Mouse (Mus musculus) cerebellum, postnatal 25 days (tissue): ENCODE data around the gene Htr6.

Experiments used
- DNase-seq, 2 experiments: peaks; one replicate each; pipeline ENCODE4 v3.0.0; 2021; ENCODE audit warnings: mixed read lengths in 2 of 2

The Htr6 gene

GRCm38 (mm10) chr4:139043600-139043999 lies 31.8 kb downstream of the Htr6 start:
- no peak for DNase-seq

GRCm38 (mm10) chr4:139042611-139043010 lies 32.8 kb downstream of the Htr6 start:
- DNase-seq = no peak

- no peak for DNase-seq
These were observed 35.1 kb downstream of the Htr6 start for GRCm38 (mm10) chr4:139040084-139040839.

GRCm38 (mm10) chr4:139037795-139038607 lies 37.4 kb downstream of the Htr6 start:
- peak in 1 of 2 experiments; percentile 26 for DNase-seq

GRCm38 (mm10) chr4:139035799-139036198 lies 39.6 kb downstream of the Htr6 start:
- no peak for DNase-seq

DNA sequence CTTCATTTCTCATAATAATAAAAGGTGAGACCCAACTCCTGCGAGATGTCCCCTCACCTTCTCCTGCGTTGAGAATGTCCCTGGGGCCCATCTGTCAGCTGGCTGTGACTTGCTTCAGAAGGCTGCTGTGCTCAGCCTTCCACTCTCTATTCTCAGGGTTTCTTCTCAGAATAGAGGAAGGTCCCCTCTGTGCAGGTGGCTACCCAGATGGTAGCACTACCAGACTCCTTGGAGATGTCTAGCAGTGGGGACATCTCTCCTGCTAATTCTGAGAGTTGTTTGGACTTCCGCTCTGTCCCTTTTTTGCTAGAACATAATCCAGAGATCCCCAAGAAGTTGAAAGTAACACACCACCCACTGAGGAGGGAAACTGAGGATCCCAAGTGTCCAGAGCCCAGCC lies 40.4 kb downstream of the Htr6 start:
- DNase-seq = no peak

DNA sequence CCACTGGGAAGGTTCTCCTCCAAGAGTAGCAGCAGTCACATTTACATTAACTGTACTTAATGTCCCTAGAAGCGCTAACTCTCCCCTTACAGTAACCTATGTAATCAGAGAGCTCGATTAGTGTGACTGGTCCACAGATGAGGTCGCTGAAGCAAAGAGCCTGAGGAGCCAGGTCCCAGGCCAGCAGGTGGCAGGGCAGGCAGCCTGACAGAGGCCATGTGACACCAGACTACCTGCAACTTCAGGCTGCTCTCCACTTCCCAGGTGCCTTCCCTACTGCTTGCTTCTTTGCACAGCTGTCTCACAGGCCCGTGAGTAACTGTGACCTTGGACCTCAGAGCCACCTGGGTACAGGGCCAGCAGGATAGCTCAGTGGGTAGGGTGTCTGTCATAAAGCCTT lies 40.8 kb downstream of the Htr6 start:
- peak in 1 of 2 experiments; percentile 27 for DNase-seq

DNA sequence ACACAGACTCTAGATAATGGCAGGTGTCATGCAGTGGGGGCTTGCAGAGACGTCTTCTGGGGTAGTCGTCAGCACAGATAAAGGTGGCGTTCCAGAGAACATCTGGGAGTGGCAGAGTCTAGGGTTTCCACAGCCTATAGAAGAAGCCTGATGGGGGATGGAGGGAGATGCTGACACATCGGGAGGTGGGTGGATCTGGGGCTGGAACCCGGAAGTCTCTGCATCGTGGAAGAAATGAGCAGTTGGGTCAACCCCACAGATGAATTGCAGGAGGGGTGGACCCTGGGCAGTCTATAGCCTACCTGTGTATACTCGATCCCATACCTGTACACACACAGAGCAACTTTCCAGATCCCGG lies 41.4 kb downstream of the Htr6 start:
- DNase-seq = no peak

GRCm38 (mm10) chr4:139033263-139034009 lies 41.9 kb downstream of the Htr6 start:
- DNase-seq = no peak

DNA sequence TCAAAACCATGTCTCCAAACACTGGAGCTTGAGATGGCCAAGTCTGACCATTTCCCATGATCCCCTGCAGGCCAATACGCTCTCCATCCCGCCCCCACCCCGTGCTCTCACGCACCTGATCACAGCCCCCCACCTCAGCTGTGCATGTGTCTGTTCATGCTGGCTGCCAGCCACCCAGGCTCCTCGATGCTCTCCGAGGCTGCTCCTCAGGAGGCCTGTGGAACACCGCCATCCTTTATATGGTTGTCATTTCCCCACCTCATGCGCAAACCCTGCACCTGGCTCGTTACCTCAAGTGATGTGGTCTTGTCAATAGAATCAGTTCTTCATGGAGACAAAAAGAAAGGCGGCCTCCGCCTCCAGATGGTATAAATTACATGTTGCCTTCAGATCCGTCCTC lies 42.8 kb downstream of the Htr6 start:
- no peak for DNase-seq

DNA sequence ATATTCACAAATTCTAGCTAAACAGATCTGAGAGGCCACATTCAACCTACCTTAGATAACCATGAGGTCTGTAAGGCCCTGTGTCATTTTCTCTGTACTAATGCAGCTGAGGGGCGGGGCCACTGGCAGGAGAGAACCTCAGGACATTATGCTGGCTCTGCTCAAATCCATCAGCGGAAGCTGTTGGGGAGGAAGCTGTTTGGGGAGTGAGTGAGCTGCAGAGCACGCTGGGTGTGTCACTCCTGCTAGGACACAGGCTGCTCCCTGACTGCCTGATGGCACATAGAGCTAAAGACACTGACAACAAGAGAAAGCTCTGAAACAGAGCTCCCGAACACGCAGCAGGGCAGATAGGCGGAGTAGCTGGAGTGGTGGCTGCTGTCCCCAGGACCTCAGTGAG lies 44.7 kb downstream of the Htr6 start:
- DNase-seq = no peak

GRCm38 (mm10) chr4:139024379-139024778 lies 51.0 kb downstream of the Htr6 start:
- peak in 1 of 2 experiments; percentile 19 for DNase-seq

DNA sequence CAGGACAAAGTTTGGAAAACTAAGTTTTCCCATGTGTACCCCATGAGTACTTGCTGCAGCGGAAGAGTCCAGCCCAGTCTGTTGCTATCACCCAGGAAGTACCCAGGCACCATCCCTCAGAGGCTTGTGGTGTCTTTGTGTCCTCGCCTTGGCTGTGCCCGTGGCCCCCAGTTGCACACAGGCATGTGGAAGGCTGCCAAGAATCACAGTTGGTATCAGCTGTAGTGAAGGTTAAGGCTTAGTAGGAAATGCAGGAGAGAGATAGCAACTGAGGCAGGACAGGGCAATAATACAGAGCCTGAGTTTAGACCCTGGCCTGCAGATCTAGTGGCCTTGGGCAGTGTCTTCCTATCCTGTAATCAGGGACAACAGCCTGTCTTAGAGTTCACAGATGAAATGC lies 55.0 kb downstream of the Htr6 start:
- peak in 1 of 2 experiments; percentile 31 for DNase-seq

DNA sequence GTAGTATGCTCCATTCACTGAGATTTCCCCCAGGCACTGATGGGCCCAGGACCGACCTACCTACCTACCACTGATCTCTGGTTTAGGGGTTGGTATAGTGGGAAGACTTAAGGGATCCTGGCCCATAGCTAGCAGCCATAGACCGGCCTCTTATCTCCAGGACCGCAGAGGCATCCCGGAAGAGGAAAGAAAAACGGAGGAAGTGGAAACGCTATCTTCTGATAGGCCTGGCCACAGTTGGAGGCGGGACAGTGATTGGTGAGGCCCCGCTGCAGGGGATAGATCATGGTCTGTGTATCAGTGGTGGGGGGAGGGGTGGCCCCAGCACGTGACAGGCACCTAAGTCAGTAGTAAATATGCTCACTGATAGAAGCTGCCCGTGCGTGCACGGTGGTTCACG lies 56.0 kb downstream of the Htr6 start:
- peak in 1 of 2 experiments; percentile 20 for DNase-seq

DNA sequence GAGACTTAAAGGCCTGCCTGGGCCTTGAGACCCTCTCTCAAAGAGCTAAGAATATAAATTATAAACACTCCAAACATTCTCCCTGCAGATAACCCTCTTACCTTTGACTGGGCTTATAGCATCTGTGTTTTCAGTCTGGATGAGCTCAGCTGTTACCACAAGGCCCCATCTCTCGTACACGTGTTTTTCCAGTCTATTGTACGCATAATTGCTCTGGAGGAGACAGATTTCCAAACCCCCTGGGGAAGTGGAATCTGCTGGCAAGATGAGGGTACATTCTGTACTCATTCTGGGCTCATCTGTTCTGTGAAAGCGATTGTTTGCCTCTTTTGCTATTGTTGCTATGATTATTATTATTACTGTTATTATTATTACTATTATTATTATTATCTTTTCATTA lies 56.4 kb downstream of the Htr6 start:
- DNase-seq = no peak

- DNase-seq = no peak
These were observed 57.0 kb downstream of the Htr6 start for GRCm38 (mm10) chr4:139018388-139018787.

GRCm38 (mm10) chr4:139014793-139015192 lies 60.6 kb downstream of the Htr6 start:
- DNase-seq = no peak

DNA sequence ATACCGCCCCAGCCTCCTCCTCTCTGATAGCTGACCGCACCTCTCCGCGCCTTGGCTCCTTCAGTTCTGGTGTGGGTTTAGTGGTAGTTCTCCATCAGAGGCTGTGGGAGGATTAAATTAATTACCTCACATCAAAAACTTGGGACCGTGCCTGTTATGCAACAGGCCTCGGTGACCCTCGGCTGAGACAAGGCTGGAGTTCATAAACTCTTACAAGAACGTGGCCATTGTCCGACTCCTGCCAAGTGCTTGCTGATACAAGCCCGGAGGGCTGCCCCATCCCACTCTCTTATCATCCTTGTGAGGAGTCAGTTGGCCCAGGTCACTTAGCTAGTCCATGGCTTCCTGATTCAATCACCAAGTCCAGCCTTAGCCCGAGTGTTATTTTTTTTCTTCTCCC lies 62.1 kb downstream of the Htr6 start:
- DNase-seq = no peak

GRCm38 (mm10) chr4:139011201-139011702 lies 64.1 kb downstream of the Htr6 start:
- no peak for DNase-seq
